Mouse (Mus musculus): ENCODE data around the gene Nfasc.

Gene Nfasc

GRCm38 (mm10) chr1:132641049-132641795 is 100.4 kb downstream of the Nfasc start:
- no peak for DNase-seq (ENCODE audit: low spot score)

DNA sequence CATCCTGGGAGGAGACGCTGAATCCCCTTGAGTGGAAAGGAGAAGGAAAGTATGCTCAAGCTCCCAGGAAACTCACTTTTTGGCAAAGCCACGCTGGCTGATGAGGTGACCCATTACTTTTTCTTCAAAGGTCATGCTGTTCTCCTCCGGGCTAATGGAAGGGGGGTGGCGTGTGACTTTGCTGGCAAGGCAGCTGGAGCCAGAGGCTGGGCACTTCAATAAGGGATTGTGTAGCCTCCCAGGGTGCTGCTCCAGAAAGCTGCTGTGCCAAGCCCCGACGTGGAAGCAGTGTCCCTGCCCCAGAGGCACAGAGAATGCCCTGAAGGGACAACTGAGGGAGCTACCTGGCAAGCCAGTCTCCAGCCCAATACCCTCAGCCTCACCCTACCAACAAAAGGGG is 101.3 kb downstream of the Nfasc start:
- DNase-seq (ENCODE audit: low spot score), result no peak

DNA sequence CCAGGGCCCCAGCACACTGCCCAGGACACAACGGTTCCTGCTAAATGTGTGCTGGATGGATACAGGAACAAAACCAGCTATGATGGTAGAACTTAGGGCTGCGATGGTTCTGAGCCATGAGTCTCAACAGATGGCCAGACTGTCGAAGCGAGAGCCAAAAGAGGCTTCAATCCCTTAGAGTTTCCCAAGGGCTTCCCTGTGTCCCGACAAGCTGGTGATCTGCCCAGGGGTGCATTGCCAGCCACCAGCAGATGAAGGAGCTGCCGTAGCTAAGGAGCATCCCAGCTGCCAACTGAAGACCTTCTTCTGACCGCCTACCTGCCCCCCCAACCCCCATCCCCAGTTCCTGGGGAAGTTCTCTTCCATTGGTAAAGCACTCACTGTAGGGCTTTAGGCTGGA is 104.3 kb downstream of the Nfasc start:
- DNase-seq (ENCODE audit: low spot score), result no peak

DNA sequence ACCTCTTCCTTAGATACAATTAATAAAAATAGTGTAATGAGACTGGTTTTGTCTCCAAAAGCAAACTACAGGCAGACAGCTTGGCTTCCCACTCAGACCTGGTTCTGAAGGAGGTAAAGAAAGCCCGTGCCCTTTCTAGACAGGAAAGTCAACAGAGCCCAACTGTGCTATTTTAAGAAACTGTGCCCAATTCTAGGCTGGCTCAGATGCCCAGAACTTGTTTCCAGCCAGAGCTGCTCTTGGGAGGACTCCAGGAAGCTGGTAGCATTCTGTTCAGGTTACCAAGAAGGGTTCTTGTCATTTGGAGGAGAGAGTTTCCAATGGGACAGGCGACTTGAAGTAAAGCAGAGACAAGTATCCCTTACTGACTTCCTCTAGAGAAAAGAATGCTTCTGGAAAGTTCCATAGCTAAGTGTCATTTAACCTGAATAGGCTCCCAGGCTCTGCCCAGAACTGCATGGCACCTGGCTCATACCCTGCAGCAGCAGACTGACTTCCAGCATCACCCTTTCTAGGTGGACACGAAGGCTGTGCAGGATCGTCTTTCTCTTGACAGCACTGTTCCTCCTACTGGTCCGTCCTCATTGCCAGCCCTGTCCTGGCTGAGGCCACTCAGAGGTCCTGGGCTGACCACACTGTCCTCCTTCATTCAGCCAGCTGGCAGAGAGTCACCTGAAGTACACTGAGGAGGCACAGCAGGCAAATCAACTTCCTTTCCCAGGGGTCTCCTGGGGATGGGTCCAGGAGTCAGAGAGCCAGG is 111.8 kb downstream of the Nfasc start:
- DNase-seq (ENCODE audit: low spot score), result no peak

DNA sequence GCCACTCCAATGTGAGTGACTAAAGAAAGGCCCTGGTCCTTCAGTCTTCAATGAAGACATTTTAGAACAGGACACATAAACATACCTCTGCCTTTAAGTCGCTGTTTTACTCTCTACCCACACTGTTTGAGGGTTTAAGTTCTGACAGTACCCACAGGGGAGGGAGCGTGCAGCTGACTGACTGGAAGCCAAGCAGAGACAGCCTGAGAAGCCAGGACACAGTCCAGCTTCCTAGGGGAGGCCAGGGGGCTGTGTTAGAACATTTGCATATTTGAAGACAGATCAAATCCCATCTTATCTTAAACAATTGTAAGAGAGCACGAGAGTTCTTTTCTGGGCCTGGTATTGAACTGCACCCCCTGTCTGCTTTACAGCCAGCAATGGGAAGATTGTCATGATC is 113.0 kb downstream of the Nfasc start:
- DNase-seq (ENCODE audit: low spot score), result no peak

GRCm38 (mm10) chr1:132628183-132628582 is 113.4 kb downstream of the Nfasc start:
- DNase-seq (ENCODE audit: low spot score), result no peak

- no peak for DNase-seq (ENCODE audit: low spot score)
These were observed 115.4 kb downstream of the Nfasc start for GRCm38 (mm10) chr1:132626125-132626756.

DNA sequence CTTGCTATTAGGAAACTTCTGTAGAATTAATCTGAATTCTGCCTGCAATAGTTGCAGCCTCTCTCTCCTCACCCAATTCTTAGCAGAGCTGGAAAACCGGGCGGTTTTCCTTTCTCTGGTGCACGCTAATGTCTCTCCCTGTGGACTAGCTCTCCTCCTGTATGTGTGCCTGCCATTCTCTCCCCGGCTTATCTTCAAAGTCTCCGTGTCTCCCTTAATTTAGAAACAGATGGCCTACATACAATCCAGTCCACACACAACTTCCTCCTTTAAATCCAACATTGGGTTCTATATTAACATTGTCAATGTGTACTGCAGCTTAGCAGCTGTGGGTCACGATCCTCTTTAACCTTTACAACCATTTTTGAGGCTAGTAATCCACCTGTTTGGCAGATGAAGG is 116.6 kb downstream of the Nfasc start:
- no peak for DNase-seq (ENCODE audit: low spot score)

GRCm38 (mm10) chr1:132624466-132624865 is 117.1 kb downstream of the Nfasc start:
- no peak for DNase-seq (ENCODE audit: low spot score)

GRCm38 (mm10) chr1:132623641-132624336 is 117.8 kb downstream of the Nfasc start:
- DNase-seq (ENCODE audit: low spot score), result no peak

DNA sequence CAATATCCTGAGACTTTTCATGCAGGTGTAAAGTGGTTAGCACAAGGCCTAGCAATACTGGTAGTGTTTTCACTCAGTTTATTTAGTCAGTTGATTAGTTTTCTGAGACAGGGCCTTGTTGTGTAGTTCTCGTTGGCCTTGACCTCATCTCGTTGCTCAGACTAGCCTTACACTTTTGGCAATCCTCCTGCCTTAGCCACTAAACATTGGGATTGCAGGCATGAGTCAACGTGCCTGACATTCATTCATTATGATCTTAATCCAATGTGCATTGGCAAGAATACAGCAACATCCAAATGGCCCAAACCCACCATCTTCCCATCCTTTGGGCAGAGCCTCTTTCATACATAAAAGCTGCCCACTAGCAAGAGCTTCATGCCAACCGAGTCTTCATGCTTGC is 129.5 kb downstream of the Nfasc start:
- no peak for DNase-seq (ENCODE audit: low spot score)

- peak; percentile 31 for DNase-seq (ENCODE audit: low spot score)
These were observed 132.5 kb downstream of the Nfasc start for GRCm38 (mm10) chr1:132609048-132609634.

DNA sequence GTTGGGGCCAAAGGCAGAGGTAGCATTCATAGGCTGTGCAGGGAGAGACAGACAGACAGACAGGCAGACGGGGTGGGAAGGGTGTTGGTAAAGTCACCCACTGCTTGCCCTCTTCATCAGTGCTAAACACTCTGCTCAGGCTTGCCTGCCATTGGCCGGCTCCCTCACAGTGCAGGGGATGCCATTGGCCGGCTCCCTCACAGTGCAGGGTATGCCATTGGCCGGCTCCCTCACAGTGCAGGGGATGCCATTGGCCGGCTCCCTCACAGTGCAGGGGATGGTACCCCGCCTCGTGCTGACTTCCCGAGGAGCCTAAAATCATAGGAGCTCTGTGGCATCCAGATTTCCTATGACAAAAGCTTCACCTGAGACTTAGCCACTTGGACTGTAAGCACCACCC is 139.4 kb downstream of the Nfasc start:
- DNase-seq (ENCODE audit: low spot score), result no peak

DNA sequence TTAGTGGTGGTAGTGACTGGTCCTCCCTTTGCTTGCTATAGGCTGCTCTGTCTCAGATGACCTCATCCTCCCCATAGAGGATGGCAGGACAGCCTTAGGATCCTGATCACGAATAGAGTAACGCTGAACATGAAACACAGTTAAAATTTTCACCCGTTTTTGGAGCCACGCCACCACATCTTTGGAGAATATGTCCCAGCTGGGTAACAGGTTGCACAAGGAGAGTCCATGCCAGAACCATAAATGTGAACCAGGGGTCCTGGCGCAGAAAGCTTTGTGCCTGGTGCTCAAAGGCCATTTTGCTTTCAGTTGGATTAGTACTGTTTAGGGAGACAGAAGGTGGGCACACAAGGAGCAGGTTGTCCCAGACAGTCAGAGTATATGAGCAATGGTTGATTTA is 143.6 kb downstream of the Nfasc start:
- DNase-seq (ENCODE audit: low spot score), result no peak

DNA sequence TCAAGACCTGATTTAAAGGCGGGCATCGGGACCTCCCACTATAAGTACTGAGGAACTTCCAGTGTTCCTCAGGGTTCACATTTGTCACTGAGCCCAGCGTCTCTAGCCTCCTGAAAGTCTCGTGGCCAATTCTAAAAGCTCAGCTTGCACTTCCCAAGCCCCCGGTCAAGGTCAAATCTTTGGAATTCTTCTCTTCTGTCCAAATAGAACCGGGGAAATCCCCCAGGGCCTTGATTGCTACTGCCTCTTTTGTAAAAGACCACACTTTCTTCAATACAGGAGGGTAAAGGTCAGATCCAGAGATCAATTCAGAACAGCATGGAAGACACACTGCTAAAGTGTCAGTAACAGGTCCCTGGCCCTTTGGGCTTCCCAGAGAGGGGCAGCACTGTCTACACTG is 145.9 kb downstream of the Nfasc start:
- no peak for DNase-seq (ENCODE audit: low spot score)

DNA sequence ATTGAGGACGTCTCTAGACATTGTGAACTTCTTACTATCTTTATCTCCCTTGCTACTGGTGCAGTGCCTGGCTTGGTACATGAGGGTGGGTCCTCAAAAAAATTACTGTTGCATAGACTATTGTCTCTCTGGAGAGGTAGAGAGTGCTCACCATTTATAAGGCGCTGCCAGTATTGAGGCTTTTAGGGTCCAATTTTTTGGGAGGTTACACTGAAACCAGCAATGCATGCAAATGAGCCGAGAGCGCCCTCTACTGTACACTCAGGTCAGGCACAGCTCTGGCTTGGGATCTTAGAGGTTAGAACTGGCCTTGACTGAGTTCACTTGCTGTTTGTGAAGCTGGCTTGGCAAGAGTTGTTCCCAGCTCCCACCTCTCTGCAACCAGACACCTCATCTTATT is 147.0 kb downstream of the Nfasc start:
- peak; percentile 65 for DNase-seq (ENCODE audit: low spot score)

GRCm38 (mm10) chr1:132592145-132592544 is 149.5 kb downstream of the Nfasc start:
- DNase-seq (ENCODE audit: low spot score), result no peak

DNA sequence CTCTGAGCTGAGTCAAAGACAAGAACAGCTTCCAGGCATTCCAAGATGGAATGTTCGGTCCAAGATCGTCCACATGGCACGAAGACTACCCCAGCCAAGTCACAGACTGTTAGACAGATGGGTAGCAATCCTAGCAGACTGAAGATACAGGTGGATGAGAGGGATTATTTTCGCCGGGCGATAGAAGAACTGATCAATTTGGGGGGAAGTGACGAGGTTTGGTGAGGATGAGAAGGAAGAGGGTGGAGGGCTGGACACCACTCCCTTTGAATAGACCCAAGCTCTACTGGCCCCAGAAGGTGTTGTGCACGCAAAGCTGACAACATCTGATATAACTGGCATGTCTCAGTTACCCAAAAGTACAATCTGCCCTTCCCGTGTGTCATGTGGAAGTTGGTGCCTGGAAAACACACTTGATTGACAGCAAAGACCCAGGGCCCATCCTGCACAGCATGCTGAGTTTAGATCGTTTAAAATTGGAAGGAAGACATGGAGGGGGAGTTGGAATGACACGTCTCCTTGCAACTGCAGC is 150.1 kb downstream of the Nfasc start:
- no peak for DNase-seq (ENCODE audit: low spot score)

DNA sequence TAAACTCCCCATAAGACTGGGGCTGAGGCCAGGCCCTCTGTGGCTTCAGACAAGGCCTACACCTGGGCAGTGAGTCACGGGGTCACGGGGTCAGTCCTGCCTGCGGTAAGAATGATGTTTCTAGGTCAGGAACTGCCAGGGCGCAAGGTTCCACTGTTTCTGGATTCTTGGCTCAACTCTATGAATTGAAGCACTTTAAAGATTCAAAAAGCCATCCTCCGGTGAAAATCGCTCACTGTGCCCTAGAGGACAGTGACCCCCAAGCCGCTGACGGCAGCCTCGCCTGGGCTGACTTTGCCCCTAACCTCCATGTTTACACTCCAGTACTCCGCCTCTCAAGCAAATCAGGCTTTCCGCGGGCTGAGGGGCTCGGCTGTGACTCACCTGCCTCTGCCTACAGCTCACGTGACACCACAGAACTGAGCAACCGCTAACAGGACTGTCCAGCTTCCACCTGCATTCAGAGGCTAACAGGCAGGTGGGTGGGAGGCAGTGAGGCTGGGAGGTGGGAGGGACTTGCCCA is 154.9 kb downstream of the Nfasc start:
- DNase-seq (ENCODE audit: low spot score), result peak; percentile 7

- no peak for DNase-seq (ENCODE audit: low spot score)
These were observed 156.2 kb downstream of the Nfasc start for GRCm38 (mm10) chr1:132585376-132585775.

GRCm38 (mm10) chr1:132582998-132583604 is 158.5 kb downstream of the Nfasc start:
- DNase-seq (ENCODE audit: low spot score), result no peak

Data from urinary bladder, postnatal 25 days (tissue).